Mouse (Mus musculus): ENCODE results near the gene Slc4a1ap. TPM values are rescaled to one million over a fixed set of nuclear protein-coding genes. Genes with fewer than 3 reads are reported as not detected.
"Not testable (repeated sequence)": the region's sequence is repeated elsewhere in the genome, so short reads cannot be mapped to it uniquely, and the experiment has no call there.

Gene Slc4a1ap
- polyA plus RNA-seq, 1 experiment, result 15.9 TPM

GRCm38 (mm10) chr5:31520556-31520955 lies 6.2 kb upstream of the Slc4a1ap start:
- Histone ChIP-seq H3K27me3 (ENCODE audit: control insufficient read depth, insufficient read depth, insufficient read length) (no peaks in the 10 kb centered on the region), H3K4me2 (ENCODE audit: low read depth) (no peak overlapping the region), H3ac (ENCODE audit: control insufficient read depth, insufficient read length) (no peak overlapping the region), H3K36me3 (ENCODE audit: control insufficient read depth, insufficient read depth) (peaks cover 6% of the 10 kb centered on the region), H3K4me3 (no peak overlapping the region), H3K79me2 (ENCODE audit: control insufficient read depth, insufficient read depth) (peaks cover 3% of the 10 kb centered on the region)
- TF ChIP-seq CEBPB (IDR thresholded peaks at IDR 0.05; ENCODE audit: insufficient read depth, poor library complexity, severe bottlenecking) (no peak), USF1 (IDR thresholded peaks at IDR 0.05; ENCODE audit: low read depth) (no peak)

- Histone ChIP-seq H3ac (ENCODE audit: control insufficient read depth, insufficient read length) (peak overlapping the region; percentile 75), H3K36me3 (ENCODE audit: control insufficient read depth, insufficient read depth) (peaks cover 12% of the 10 kb centered on the region), H3K79me2 (ENCODE audit: control insufficient read depth, insufficient read depth) (peaks cover 26% of the 10 kb centered on the region), H3K4me3 (peak overlapping the region; percentile 91), H3K4me2 (ENCODE audit: low read depth) (peak overlapping the region; percentile 95), H3K27me3 (ENCODE audit: control insufficient read depth, insufficient read depth, insufficient read length) (no peaks in the 10 kb centered on the region)
- no peak for TF ChIP-seq POLR2A (IDR thresholded peaks at IDR 0.05; ENCODE audit: insufficient read length, low read depth)
- TF ChIP-seq E2F4 (IDR thresholded peaks at IDR 0.05; ENCODE audit: insufficient read depth), result no peak
- TF ChIP-seq TCF3 (IDR thresholded peaks at IDR 0.05; ENCODE audit: insufficient read length, low read depth), result no peak
- no peak for TF ChIP-seq TCF12 (IDR thresholded peaks at IDR 0.05; ENCODE audit: insufficient read depth, poor library complexity, severe bottlenecking)
- no peak for TF ChIP-seq CEBPB (IDR thresholded peaks at IDR 0.05; ENCODE audit: insufficient read depth, poor library complexity, severe bottlenecking)
- no peak for TF ChIP-seq SRF (IDR thresholded peaks at IDR 0.05; ENCODE audit: control insufficient read depth, insufficient read length, low read depth)
- no peak for TF ChIP-seq MYOG (IDR thresholded peaks at IDR 0.05; ENCODE audit: control insufficient read depth in 1 of 3, insufficient read depth in 1 of 3, insufficient read length in 2 of 3, low read depth in 2 of 3)
- TF ChIP-seq USF1 (IDR thresholded peaks at IDR 0.05; ENCODE audit: low read depth), result no peak
- TF ChIP-seq MAX (IDR thresholded peaks at IDR 0.05; ENCODE audit: low read depth), result no peak
- no peak for TF ChIP-seq POLR2AphosphoS2 (IDR thresholded peaks at IDR 0.05; ENCODE audit: insufficient read length, low read depth)
- no peak for TF ChIP-seq REST (IDR thresholded peaks at IDR 0.05; ENCODE audit: insufficient read depth, insufficient read length)
- no peak for TF ChIP-seq MYOD1 (IDR thresholded peaks at IDR 0.05; ENCODE audit: control insufficient read depth in 1 of 3, insufficient read length in 2 of 3, low read depth in 2 of 3)
Measured at GRCm38 (mm10) chr5:31527117-31527680, 404 bp downstream of the Slc4a1ap start.

GRCm38 (mm10) chr5:31527707-31528106 lies 912 bp downstream of the Slc4a1ap start, which contains the start of gene Supt7l:
Supt7l (minus strand) TSS chr5:31527807.
- H3K79me2 ChIP-seq (ENCODE audit: control insufficient read depth, insufficient read depth), result peaks cover 26% of the 10 kb centered on the region
- H3K4me3 ChIP-seq, result peak within 1 kb of the TSS; percentile 91
- peak within 1 kb of the TSS; percentile 95 for H3K4me2 ChIP-seq (ENCODE audit: low read depth)
- H3K36me3 ChIP-seq (ENCODE audit: control insufficient read depth, insufficient read depth), result peaks cover 14% of the 10 kb centered on the region
- H3K27me3 ChIP-seq (ENCODE audit: control insufficient read depth, insufficient read depth, insufficient read length), result not testable (repeated sequence)
- H3ac ChIP-seq (ENCODE audit: control insufficient read depth, insufficient read length), result peak within 1 kb of the TSS; percentile 75

- H3K79me2 ChIP-seq (ENCODE audit: control insufficient read depth, insufficient read depth), result peaks cover 26% of the 10 kb centered on the region
- H3K36me3 ChIP-seq (ENCODE audit: control insufficient read depth, insufficient read depth), result peaks cover 23% of the 10 kb centered on the region
- TF ChIP-seq USF1 (IDR thresholded peaks at IDR 0.05; ENCODE audit: low read depth) (peak; percentile 58), MAX (IDR thresholded peaks at IDR 0.05; ENCODE audit: low read depth) (no peak), POLR2AphosphoS2 (IDR thresholded peaks at IDR 0.05; ENCODE audit: insufficient read length, low read depth) (no peak), REST (IDR thresholded peaks at IDR 0.05; ENCODE audit: insufficient read depth, insufficient read length) (no peak), POLR2A (IDR thresholded peaks at IDR 0.05; ENCODE audit: insufficient read length, low read depth) (no peak)
- H3K4me3 ChIP-seq, result no peak overlapping the region
- H3ac ChIP-seq (ENCODE audit: control insufficient read depth, insufficient read length), result no peak overlapping the region
- H3K27me3 ChIP-seq (ENCODE audit: control insufficient read depth, insufficient read depth, insufficient read length), result no peaks in the 10 kb centered on the region
- peak overlapping the region; percentile 95 for H3K4me2 ChIP-seq (ENCODE audit: low read depth)
Measured at GRCm38 (mm10) chr5:31528560-31528959, 1.8 kb downstream of the Slc4a1ap start.

- TF ChIP-seq TCF3 (IDR thresholded peaks at IDR 0.05; ENCODE audit: insufficient read length, low read depth), result no peak
- TF ChIP-seq POLR2AphosphoS2 (IDR thresholded peaks at IDR 0.05; ENCODE audit: insufficient read length, low read depth), result no peak
- TF ChIP-seq CEBPB (IDR thresholded peaks at IDR 0.05; ENCODE audit: insufficient read depth, poor library complexity, severe bottlenecking), result no peak
- TF ChIP-seq MAX (IDR thresholded peaks at IDR 0.05; ENCODE audit: low read depth), result no peak
- no peak for TF ChIP-seq E2F4 (IDR thresholded peaks at IDR 0.05; ENCODE audit: insufficient read depth)
- no peak for TF ChIP-seq MYOG (IDR thresholded peaks at IDR 0.05; ENCODE audit: control insufficient read depth in 1 of 3, insufficient read depth in 1 of 3, insufficient read length in 2 of 3, low read depth in 2 of 3)
- TF ChIP-seq SRF (IDR thresholded peaks at IDR 0.05; ENCODE audit: control insufficient read depth, insufficient read length, low read depth), result no peak
- H3ac ChIP-seq (ENCODE audit: control insufficient read depth, insufficient read length), result no peak overlapping the region
- H3K4me3 ChIP-seq, result no peak overlapping the region
- no peaks in the 10 kb centered on the region for H3K27me3 ChIP-seq (ENCODE audit: control insufficient read depth, insufficient read depth, insufficient read length)
- H3K36me3 ChIP-seq (ENCODE audit: control insufficient read depth, insufficient read depth), result peaks cover 37% of the 10 kb centered on the region
- H3K79me2 ChIP-seq (ENCODE audit: control insufficient read depth, insufficient read depth), result no peaks in the 10 kb centered on the region
- no peak overlapping the region for H3K4me2 ChIP-seq (ENCODE audit: low read depth)
Measured at GRCm38 (mm10) chr5:31535228-31535627, 8.4 kb downstream of the Slc4a1ap start.

GRCm38 (mm10) chr5:31559401-31559800 lies 32.6 kb downstream of the Slc4a1ap start:
- no peak overlapping the region for H3K4me2 ChIP-seq (ENCODE audit: low read depth)
- H3K27me3 ChIP-seq (ENCODE audit: control insufficient read depth, insufficient read depth, insufficient read length), result no peaks in the 10 kb centered on the region
- peaks cover 22% of the 10 kb centered on the region for H3K36me3 ChIP-seq (ENCODE audit: control insufficient read depth, insufficient read depth)
- no peak overlapping the region for H3ac ChIP-seq (ENCODE audit: control insufficient read depth, insufficient read length)
- no peak overlapping the region for H3K4me3 ChIP-seq
- H3K79me2 ChIP-seq (ENCODE audit: control insufficient read depth, insufficient read depth), result no peaks in the 10 kb centered on the region
- TF ChIP-seq USF1 (IDR thresholded peaks at IDR 0.05; ENCODE audit: low read depth) (no peak), TCF3 (IDR thresholded peaks at IDR 0.05; ENCODE audit: insufficient read length, low read depth) (no peak)

All from myocyte (in vitro differentiated cells).